22 mouse cellular contexts compared by ENCODE assay signal in the genomic region with DNA sequence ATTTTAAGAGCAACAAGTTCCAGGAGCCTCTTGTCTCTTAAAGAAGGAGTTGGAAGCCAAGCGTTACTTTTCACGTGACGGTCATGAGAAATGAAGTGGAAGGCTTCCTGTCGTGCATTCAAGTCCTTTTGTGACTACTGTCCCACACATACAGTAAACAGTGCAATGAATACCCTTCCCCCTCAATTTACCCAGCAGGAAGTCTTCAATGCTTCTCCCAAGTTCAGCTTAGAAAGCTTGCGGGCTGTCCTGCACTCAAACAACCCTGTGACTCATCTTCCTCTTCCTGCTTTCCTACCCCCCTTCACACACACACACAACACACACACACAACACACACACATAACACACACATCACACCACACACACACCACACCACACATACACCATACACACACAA.
DNase-seq lines count a peak whose midpoint lies in the region; ATAC-seq and TF ChIP-seq lines count a peak whose summit lies in the region.
"Had no signal": no experiment of that assay in that cellular context is flagged by ENCODE, and none has a peak within 500 bp of the region (broad histone marks: within the 10 kb centered on the region; RNA-seq: fewer than 3 reads in every experiment).

No protein-coding gene starts in this region.

- H3K4me3 ChIP-seq in lung, embryonic 15.5 days: no peak overlapping the region
- no peak overlapping the region for H3K4me3 ChIP-seq in stomach, embryonic 15.5 days (replicated peaks)
- H3K4me3 ChIP-seq: gastrocnemius, adult 2 months; heart, embryonic 12.5 days; hindbrain, embryonic 15.5 days; left cerebral cortex, adult 2 months had no signal

- DNase-seq in lung, adult 18-20 months: no peak
- peak; percentile 24 for DNase-seq in R1 (ENCODE audit: low read depth, low spot score)
- DNase-seq in brain, embryonic 14.5 days (ENCODE audit: low read depth): peak; percentile 37
- no peak for DNase-seq in yolk sac, embryonic 10.5 days (ENCODE audit: low spot score)
- DNase-seq: adrenal gland, adult 8-10 months; cerebellum, adult 11 months; cerebellum, postnatal 14 days; embryo, embryonic 11 days; gastrocnemius, adult 2 months; heart, postnatal 36 days; kidney, adult 2 months; kidney, postnatal 14 days; left cerebral cortex, postnatal 4 days; liver; lung, postnatal 36 days; right cerebral cortex, adult 18-20 months had no signal

- peak; percentile 55 for ATAC-seq in lung, embryonic 15.5 days (ENCODE audit: borderline replicate concordance, extremely low read depth, low FRiP score, low TSS enrichment)
- ATAC-seq in stomach, embryonic 15.5 days (ENCODE audit: insufficient read depth, low FRiP score, low read depth): no peak
- no peak for ATAC-seq in erythroblast, adult 5-6 weeks (replicated peaks; ENCODE audit: low FRiP score, poor library complexity, severe bottlenecking)

- H3K9me3 ChIP-seq in lung, embryonic 15.5 days: no peaks in the 10 kb centered on the region
- H3K9me3 ChIP-seq in stomach, embryonic 15.5 days: no peaks in the 10 kb centered on the region
- H3K9me3 ChIP-seq: heart, embryonic 12.5 days; hindbrain, embryonic 15.5 days had no signal

- H3K27ac ChIP-seq in lung, embryonic 15.5 days: peak overlapping the region; percentile 60; the same call in 1 of the 2 replicates
- H3K27ac ChIP-seq in stomach, embryonic 15.5 days: peak overlapping the region; percentile 72
- H3K27ac ChIP-seq: gastrocnemius, adult 2 months; hindbrain, embryonic 15.5 days; left cerebral cortex, adult 2 months had no signal

- TF ChIP-seq POLR2A in brain, embryonic 14.5 days (IDR thresholded peaks at IDR 0.05; ENCODE audit: borderline replicate concordance, extremely low read depth, insufficient read depth, insufficient read length, poor library complexity, severe bottlenecking): no peak

- no peak overlapping the region for H3K4me2 ChIP-seq in lung, embryonic 15.5 days
- no peak overlapping the region for H3K4me2 ChIP-seq in stomach, embryonic 15.5 days
- H3K4me2 ChIP-seq: heart, embryonic 12.5 days; hindbrain, embryonic 15.5 days had no signal

- 43% methylated on average over 5 of the region's 5 CpGs for WGBS in lung, embryonic 15.5 days
- 47% methylated on average over 5 of the region's 5 CpGs for WGBS in stomach, embryonic 15.5 days

- H3K4me1 ChIP-seq in lung, embryonic 15.5 days: no peaks in the 10 kb centered on the region
- H3K4me1 ChIP-seq in stomach, embryonic 15.5 days: peaks cover 6% of the 10 kb centered on the region; the same call in 1 of the 2 replicates
- H3K4me1 ChIP-seq: hindbrain, embryonic 15.5 days had no signal

- TF ChIP-seq CTCF in brain, embryonic 14.5 days (IDR thresholded peaks at IDR 0.05; ENCODE audit: borderline replicate concordance, extremely low read depth, insufficient read depth, insufficient read length): no peak

- H3K36me3 ChIP-seq in lung, embryonic 15.5 days: peaks cover 10% of the 10 kb centered on the region
- peaks cover 3% of the 10 kb centered on the region; the same call in 1 of the 2 replicates for H3K36me3 ChIP-seq in stomach, embryonic 15.5 days
- H3K36me3 ChIP-seq: heart, embryonic 12.5 days; hindbrain, embryonic 15.5 days had no signal

- no peak overlapping the region for H3K9ac ChIP-seq in lung, embryonic 15.5 days
- no peak overlapping the region for H3K9ac ChIP-seq in stomach, embryonic 15.5 days
- H3K9ac ChIP-seq: heart, embryonic 12.5 days; hindbrain, embryonic 15.5 days had no signal

- no peaks in the 10 kb centered on the region for H3K27me3 ChIP-seq in lung, embryonic 15.5 days
- H3K27me3 ChIP-seq in stomach, embryonic 15.5 days (replicated peaks): no peaks in the 10 kb centered on the region
- H3K27me3 ChIP-seq: heart, embryonic 12.5 days; hindbrain, embryonic 15.5 days had no signal

Comparison
In these comparisons a context has a peak if more than half of its experiments do, and no peak if none do; other contexts are left out.
1. DNase-seq: peak in R1 (single experiment) and brain, embryonic 14.5 days (single experiment); none in lung, adult 18-20 months (0 of 2) and yolk sac, embryonic 10.5 days (single experiment).